ENCODE assay signal across 17 mouse cellular contexts in genomic region chr4:64043893-64044292, GRCm38 (mm10). TPM values are rescaled to one million over a fixed set of nuclear protein-coding genes. Genes with fewer than 3 reads are reported as not detected.
DNase-seq lines count a peak whose midpoint lies in the region; ATAC-seq and TF ChIP-seq lines count a peak whose summit lies in the region.
"Had no signal": no experiment of that assay in that cellular context is flagged by ENCODE, and none has a peak within 500 bp of the region (broad histone marks: within the 10 kb centered on the region; RNA-seq: fewer than 3 reads in every experiment).

No protein-coding gene starts in this region.

- no peak for TF ChIP-seq CTCF in forebrain, postnatal 0 days (IDR thresholded peaks at IDR 0.05; ENCODE audit: low read depth)

- no peak overlapping the region for H3K4me3 ChIP-seq in forebrain, postnatal 0 days (ENCODE audit: low read depth, low read length)
- no peak overlapping the region for H3K4me3 ChIP-seq in forebrain, embryonic 12.5 days (replicated peaks)
- H3K4me3 ChIP-seq in kidney, embryonic 14.5 days (ENCODE audit: low read length), result no peak overlapping the region
- H3K4me3 ChIP-seq in midbrain, embryonic 15.5 days, result peak overlapping the region; percentile 37; the same call in 1 of the 2 replicates
- H3K4me3 ChIP-seq in midbrain, embryonic 10.5 days, result no peak overlapping the region
- H3K4me3 ChIP-seq in neural tube, embryonic 15.5 days (replicated peaks), result peak overlapping the region; percentile 41; the same call in 1 of the 2 replicates
- H3K4me3 ChIP-seq: megakaryocyte, embryonic 14.5 days; neural tube, embryonic 12.5 days had no signal

- no peaks in the 10 kb centered on the region for H3K9me3 ChIP-seq in forebrain, postnatal 0 days (ENCODE audit: low read length)
- H3K9me3 ChIP-seq in forebrain, embryonic 12.5 days, result no peaks in the 10 kb centered on the region
- H3K9me3 ChIP-seq in kidney, embryonic 14.5 days (ENCODE audit: control insufficient read depth, low read length), result no peaks in the 10 kb centered on the region
- no peaks in the 10 kb centered on the region for H3K9me3 ChIP-seq in midbrain, embryonic 15.5 days
- no peaks in the 10 kb centered on the region for H3K9me3 ChIP-seq in midbrain, embryonic 10.5 days (replicated peaks)
- H3K9me3 ChIP-seq in neural tube, embryonic 15.5 days (replicated peaks), result no peaks in the 10 kb centered on the region
- H3K9me3 ChIP-seq: megakaryocyte, embryonic 14.5 days; neural tube, embryonic 12.5 days had no signal

- no peak overlapping the region for H3K9ac ChIP-seq in forebrain, postnatal 0 days
- no peak overlapping the region for H3K9ac ChIP-seq in forebrain, embryonic 12.5 days
- no peak overlapping the region for H3K9ac ChIP-seq in kidney, embryonic 14.5 days (ENCODE audit: low read depth, low read length)
- no peak overlapping the region for H3K9ac ChIP-seq in midbrain, embryonic 15.5 days
- no peak overlapping the region for H3K9ac ChIP-seq in neural tube, embryonic 15.5 days (replicated peaks)
- H3K9ac ChIP-seq: neural tube, embryonic 12.5 days had no signal

- H3K4me1 ChIP-seq in forebrain, postnatal 0 days (ENCODE audit: insufficient read depth), result 0 out of 2 replicates have a peak, but pooled peaks cover 3% of the 10 kb centered on the region
- peaks cover 13% of the 10 kb centered on the region; the same call in 1 of the 2 replicates for H3K4me1 ChIP-seq in forebrain, embryonic 12.5 days
- H3K4me1 ChIP-seq in kidney, embryonic 14.5 days (ENCODE audit: control insufficient read depth, insufficient read depth, low read length), result peaks cover 5% of the 10 kb centered on the region; the same call in 1 of the 2 replicates
- peaks cover 13% of the 10 kb centered on the region for H3K4me1 ChIP-seq in midbrain, embryonic 15.5 days
- peaks cover 11% of the 10 kb centered on the region for H3K4me1 ChIP-seq in midbrain, embryonic 10.5 days
- peaks cover 15% of the 10 kb centered on the region for H3K4me1 ChIP-seq in neural tube, embryonic 15.5 days
- H3K4me1 ChIP-seq: megakaryocyte, embryonic 14.5 days had no signal

- WGBS in forebrain, postnatal 0 days, result 74% methylated on average over 4 of the region's 4 CpGs
- 85% methylated on average over 4 of the region's 4 CpGs for WGBS in forebrain, embryonic 12.5 days
- WGBS in kidney, embryonic 14.5 days, result 29% methylated on average over 4 of the region's 4 CpGs
- WGBS in midbrain, embryonic 15.5 days, result 86% methylated on average over 4 of the region's 4 CpGs
- whole genome bisulfite sequencing in midbrain, embryonic 10.5 days, result 88% methylated on average over 4 of the region's 4 CpGs
- WGBS in neural tube, embryonic 15.5 days, result 84% methylated on average over 4 of the region's 4 CpGs

- H3K36me3 ChIP-seq in forebrain, postnatal 0 days (ENCODE audit: insufficient read depth), result no peaks in the 10 kb centered on the region
- no peaks in the 10 kb centered on the region for H3K36me3 ChIP-seq in forebrain, embryonic 12.5 days (replicated peaks)
- no peaks in the 10 kb centered on the region for H3K36me3 ChIP-seq in kidney, embryonic 14.5 days (ENCODE audit: control insufficient read depth, insufficient read depth, low read length)
- H3K36me3 ChIP-seq in midbrain, embryonic 15.5 days (replicated peaks), result no peaks in the 10 kb centered on the region
- no peaks in the 10 kb centered on the region for H3K36me3 ChIP-seq in midbrain, embryonic 10.5 days
- H3K36me3 ChIP-seq in neural tube, embryonic 15.5 days, result no peaks in the 10 kb centered on the region
- H3K36me3 ChIP-seq: neural tube, embryonic 12.5 days had no signal

- peak overlapping the region; percentile 62; the same call in 1 of the 2 replicates for H3K4me2 ChIP-seq in forebrain, postnatal 0 days (ENCODE audit: low read depth)
- H3K4me2 ChIP-seq in forebrain, embryonic 12.5 days, result no peak overlapping the region
- no peak overlapping the region for H3K4me2 ChIP-seq in kidney, embryonic 14.5 days (replicated peaks; ENCODE audit: low read depth, low read length)
- H3K4me2 ChIP-seq in midbrain, embryonic 15.5 days, result no peak overlapping the region
- H3K4me2 ChIP-seq in neural tube, embryonic 15.5 days, result peak overlapping the region; percentile 70
- H3K4me2 ChIP-seq: neural tube, embryonic 12.5 days had no signal

- no peak for ATAC-seq in forebrain, postnatal 0 days
- no peak for ATAC-seq in forebrain, embryonic 12.5 days (ENCODE audit: low FRiP score)
- peak; percentile 16; the same call in 1 of the 2 replicates for ATAC-seq in kidney, embryonic 14.5 days (ENCODE audit: low FRiP score, low TSS enrichment)
- ATAC-seq in midbrain, embryonic 15.5 days (replicated peaks), result no peak
- no peak for ATAC-seq in neural tube, embryonic 15.5 days (ENCODE audit: low FRiP score)
- ATAC-seq in megakaryocyte-erythroid progenitor cell, adult 5-6 weeks (replicated peaks; ENCODE audit: low FRiP score, low TSS enrichment, poor library complexity, severe bottlenecking), result no peak
- ATAC-seq: activated CD4-positive, CD25-positive, alpha-beta regulatory T cell, adult 4 months had no signal

- H3K27me3 ChIP-seq in forebrain, postnatal 0 days (ENCODE audit: insufficient read depth, low read length), result peaks cover 4% of the 10 kb centered on the region; the same call in 1 of the 2 replicates
- H3K27me3 ChIP-seq in forebrain, embryonic 12.5 days, result peaks cover 17% of the 10 kb centered on the region
- H3K27me3 ChIP-seq in kidney, embryonic 14.5 days (ENCODE audit: control insufficient read depth, insufficient read depth, low read length), result no peaks in the 10 kb centered on the region
- peaks cover 17% of the 10 kb centered on the region for H3K27me3 ChIP-seq in midbrain, embryonic 15.5 days (replicated peaks)
- peaks cover 38% of the 10 kb centered on the region for H3K27me3 ChIP-seq in midbrain, embryonic 10.5 days (ENCODE audit: low read depth, poor library complexity, severe bottlenecking)
- peaks cover 14% of the 10 kb centered on the region for H3K27me3 ChIP-seq in neural tube, embryonic 15.5 days (replicated peaks)

- DNase-seq in forebrain, postnatal 0 days, result no peak
- no peak for DNase-seq in kidney, adult 11 months
- no peak for DNase-seq in midbrain, embryonic 10.5 days (ENCODE audit: low spot score)
- DNase-seq: adrenal gland, postnatal 25 days; cerebellum, adult 9-10 months; heart, postnatal 10 days; liver; lung, adult 18-20 months; thymus, postnatal 4 days had no signal

- no peak overlapping the region for H3K27ac ChIP-seq in forebrain, postnatal 0 days (ENCODE audit: low read depth, low read length)
- H3K27ac ChIP-seq in forebrain, embryonic 12.5 days, result no peak overlapping the region
- H3K27ac ChIP-seq in kidney, embryonic 14.5 days (ENCODE audit: low read depth, low read length), result peak overlapping the region; percentile 30; the same call in 1 of the 2 replicates
- no peak overlapping the region for H3K27ac ChIP-seq in midbrain, embryonic 15.5 days
- H3K27ac ChIP-seq in midbrain, embryonic 10.5 days (replicated peaks), result no peak overlapping the region
- H3K27ac ChIP-seq in neural tube, embryonic 15.5 days (replicated peaks), result no peak overlapping the region
- H3K27ac ChIP-seq: neural tube, embryonic 12.5 days had no signal

RNA-seq across cellular contexts. Expression of gene Tnc, which starts 2.9 kb away (rescaled TPM):
- total RNA-seq in forebrain, postnatal 0 days (2014; rRNA removed), result 95.3 and 131 TPM in 2 replicates
- 29.1 and 39.5 TPM in 2 replicates for polyA plus RNA-seq in forebrain, postnatal 0 days (2015; fragmentation: Nextera tagmentation; extraction: Ambion mirVana)
- 9.7 and 11.8 TPM in 2 replicates for polyA plus RNA-seq in forebrain, embryonic 12.5 days (2016; fragmentation: Nextera tagmentation; extraction: Ambion mirVana)
- polyA plus RNA-seq in kidney, embryonic 14.5 days (2014; fragmentation: Nextera tagmentation; extraction: Ambion mirVana), result 8.7 and 16.6 TPM in 2 replicates
- polyA plus RNA-seq in midbrain, embryonic 15.5 days (2015; fragmentation: Nextera tagmentation; extraction: Ambion mirVana), result 52.6 and 63.1 TPM in 2 replicates
- 3.2 and 5.2 TPM in 2 replicates for polyA plus RNA-seq in midbrain, embryonic 10.5 days (2016; fragmentation: Nextera tagmentation; extraction: Ambion mirVana)
- 54.4 and 67.0 TPM in 2 replicates for polyA plus RNA-seq in neural tube, embryonic 15.5 days (2015; fragmentation: Nextera tagmentation; extraction: Ambion mirVana)
- not detected in 2 replicates for total RNA-seq in megakaryocyte-erythroid progenitor cell, adult 5-6 weeks (2014; fragmentation: Nextera tagmentation)
- total RNA-seq in megakaryocyte-erythroid progenitor cell, adult 5-6 weeks (2017), result 0.08 TPM in 1 of 2 replicates, not detected in the other

Comparison
In these comparisons a context has a peak if more than half of its experiments do, and no peak if none do; other contexts are left out.
1. H3K4me2 ChIP-seq: peak in forebrain, postnatal 0 days (single experiment) and neural tube, embryonic 15.5 days (single experiment); none in forebrain, embryonic 12.5 days (single experiment), kidney, embryonic 14.5 days (single experiment) and midbrain, embryonic 15.5 days (single experiment).
2. H3K4me3 ChIP-seq: peak in midbrain, embryonic 15.5 days (single experiment) and neural tube, embryonic 15.5 days (single experiment); none in forebrain, postnatal 0 days (single experiment), forebrain, embryonic 12.5 days (single experiment), kidney, embryonic 14.5 days (single experiment) and midbrain, embryonic 10.5 days (single experiment).